Mouse (Mus musculus): Measurements from ENCODE around the gene Tmem192.

Gene Tmem192

DNA sequence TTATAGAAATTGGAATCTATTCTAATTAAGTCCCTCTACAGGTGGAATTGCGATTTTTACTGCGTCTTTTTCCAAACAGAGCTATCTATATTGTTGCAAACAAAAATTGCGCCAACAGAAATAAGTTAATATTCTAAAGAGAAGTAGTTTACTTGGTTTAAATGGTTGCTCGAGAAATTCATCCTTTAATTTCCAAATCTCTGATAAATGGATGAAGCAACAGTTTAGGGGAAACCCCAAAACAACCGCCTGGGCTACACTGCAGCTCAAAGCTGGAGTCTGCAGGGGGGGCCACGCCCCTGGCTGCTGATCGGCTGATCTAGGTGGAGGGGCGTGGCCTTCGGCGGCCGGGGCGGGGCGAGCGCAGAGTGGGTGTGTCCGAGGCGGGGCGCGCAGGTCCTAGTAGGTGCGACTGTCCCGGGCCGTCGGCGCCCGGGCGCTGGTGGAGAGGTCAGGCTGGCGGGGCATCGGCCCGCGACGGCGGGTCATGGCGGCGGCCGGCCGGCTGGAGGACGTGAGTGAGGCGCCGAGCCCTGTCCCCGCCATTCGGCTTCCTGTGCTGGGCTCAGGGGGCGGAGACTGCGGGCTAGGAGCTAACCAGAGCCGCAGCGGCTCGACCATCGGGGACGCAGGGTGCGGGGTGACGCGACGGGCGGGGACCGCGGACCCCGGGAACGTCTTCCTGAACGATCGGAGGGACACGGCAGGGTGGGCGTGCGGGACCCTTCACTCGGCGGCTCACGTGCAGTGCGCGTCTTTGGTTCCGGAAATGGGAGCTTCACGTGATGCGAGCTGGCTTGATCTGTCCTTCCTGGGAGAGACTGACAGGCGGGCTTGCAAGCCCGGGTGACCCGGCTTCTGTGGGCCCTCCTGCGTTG, at the start of gene Tmem192:
Gene Tmem192 (plus strand): TSS at position 366 of the 878 bp plus-strand sequence.
- DNase-seq (ENCODE audit: low spot score) = peak; percentile 93

DNA sequence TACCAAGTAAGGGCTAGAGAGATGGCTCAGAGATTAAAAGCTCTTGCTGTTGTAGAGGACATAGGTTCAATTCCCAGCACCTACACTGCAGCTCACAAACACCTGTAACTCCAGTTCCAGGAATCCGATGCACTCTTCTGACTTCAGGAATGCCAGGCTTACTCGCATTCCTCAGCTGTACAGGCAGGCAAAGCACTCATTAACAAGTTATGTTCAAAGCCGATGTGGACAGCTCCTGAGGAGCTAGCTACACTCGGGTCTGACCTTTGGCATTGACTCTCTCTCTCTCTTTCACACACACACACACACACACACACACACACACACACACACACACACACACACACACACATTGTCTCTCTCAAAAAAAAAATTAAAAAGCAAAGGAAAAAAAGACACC, 48.3 kb upstream of the Tmem192 start:
- no peak for DNase-seq (ENCODE audit: low spot score)

GRCm38 (mm10) chr8:64900645-64901044, 46.3 kb upstream of the Tmem192 start:
- no peak for DNase-seq (ENCODE audit: low spot score)

DNA sequence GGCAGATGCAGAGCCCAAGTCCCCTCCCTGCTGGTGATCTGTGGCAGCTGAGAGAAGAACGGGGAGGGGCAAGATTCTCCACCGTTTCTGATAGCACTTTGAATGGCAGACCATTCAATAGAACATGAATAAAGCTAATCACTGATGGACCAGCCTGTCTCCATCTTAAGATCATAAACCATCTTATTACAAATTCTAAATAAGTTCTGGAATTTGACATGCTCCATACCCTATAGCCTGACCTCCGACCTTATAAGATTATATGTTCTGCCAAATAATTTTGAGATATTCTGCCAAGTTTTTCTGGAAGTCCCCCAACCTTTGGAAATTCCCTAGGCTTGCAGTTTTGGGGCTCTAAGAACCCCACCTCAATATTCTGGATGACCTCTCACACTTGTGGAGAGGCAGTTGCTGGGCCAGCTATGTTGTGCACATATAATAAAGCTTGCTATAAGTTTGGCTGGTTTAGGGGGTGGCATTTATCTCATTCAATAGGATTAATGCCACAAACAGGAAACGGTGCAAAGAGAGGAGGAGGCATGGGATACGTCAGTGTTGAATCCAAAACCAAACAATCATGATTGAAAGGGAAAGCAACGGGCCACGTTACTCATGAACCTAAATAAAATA, 45.3 kb upstream of the Tmem192 start:
- no peak for DNase-seq (ENCODE audit: low spot score)

- DNase-seq (ENCODE audit: low spot score) = no peak
These were observed 44.8 kb upstream of the Tmem192 start for GRCm38 (mm10) chr8:64902191-64902590.

- no peak for DNase-seq (ENCODE audit: low spot score)
These were observed 43.2 kb upstream of the Tmem192 start for GRCm38 (mm10) chr8:64903778-64904177.

- DNase-seq (ENCODE audit: low spot score) = no peak
These were observed 37.0 kb upstream of the Tmem192 start for GRCm38 (mm10) chr8:64910026-64910425.

DNA sequence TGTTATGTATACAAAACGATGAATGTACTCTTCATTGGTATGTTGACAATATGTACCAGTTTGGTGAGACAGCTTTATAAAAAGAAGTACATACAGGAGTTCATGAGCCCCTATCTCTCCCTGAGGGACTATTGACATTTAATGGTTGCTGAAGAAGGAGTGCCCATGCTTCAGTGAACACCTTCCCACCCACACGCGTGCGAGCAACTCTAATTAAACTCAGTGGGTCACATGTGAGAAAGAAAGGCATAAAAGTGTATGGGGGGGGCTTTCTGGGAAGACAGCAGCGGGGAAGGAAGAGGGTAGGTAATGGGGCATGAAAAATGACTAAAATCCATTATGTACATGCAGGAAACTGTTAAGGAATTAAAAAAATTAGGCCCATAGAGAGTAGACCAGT, 30.2 kb upstream of the Tmem192 start:
- DNase-seq (ENCODE audit: low spot score) = no peak

GRCm38 (mm10) chr8:64923329-64923728, 23.7 kb upstream of the Tmem192 start:
- no peak for DNase-seq (ENCODE audit: low spot score)

DNA sequence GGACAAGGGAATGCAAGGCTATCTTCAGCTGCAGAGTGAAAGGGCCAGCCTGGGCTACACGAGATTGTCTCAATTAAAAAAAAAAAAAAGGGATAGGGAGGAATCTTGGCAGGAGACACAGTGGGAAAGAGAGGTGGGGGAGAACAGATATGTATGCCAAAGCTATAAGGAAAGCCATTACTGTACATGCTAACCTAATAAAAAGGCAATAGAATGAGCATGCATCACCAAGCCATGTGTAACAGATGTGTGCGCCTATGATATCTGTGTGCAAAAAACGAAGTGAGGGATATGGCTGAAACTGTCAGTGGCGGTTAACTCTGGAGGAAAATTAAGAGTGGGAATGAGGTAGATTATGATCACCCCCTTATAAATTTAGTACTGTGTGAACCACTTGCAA, 21.2 kb upstream of the Tmem192 start:
- no peak for DNase-seq (ENCODE audit: low spot score)

- DNase-seq (ENCODE audit: low spot score) = no peak
These were observed 20.6 kb upstream of the Tmem192 start for GRCm38 (mm10) chr8:64926355-64926754.

GRCm38 (mm10) chr8:64928938-64929337, 18.0 kb upstream of the Tmem192 start:
- no peak for DNase-seq (ENCODE audit: low spot score)

GRCm38 (mm10) chr8:64934997-64935396, 12.0 kb upstream of the Tmem192 start:
- DNase-seq (ENCODE audit: low spot score) = no peak

GRCm38 (mm10) chr8:64941019-64941418, 6.0 kb upstream of the Tmem192 start:
- no peak for DNase-seq (ENCODE audit: low spot score)

DNA sequence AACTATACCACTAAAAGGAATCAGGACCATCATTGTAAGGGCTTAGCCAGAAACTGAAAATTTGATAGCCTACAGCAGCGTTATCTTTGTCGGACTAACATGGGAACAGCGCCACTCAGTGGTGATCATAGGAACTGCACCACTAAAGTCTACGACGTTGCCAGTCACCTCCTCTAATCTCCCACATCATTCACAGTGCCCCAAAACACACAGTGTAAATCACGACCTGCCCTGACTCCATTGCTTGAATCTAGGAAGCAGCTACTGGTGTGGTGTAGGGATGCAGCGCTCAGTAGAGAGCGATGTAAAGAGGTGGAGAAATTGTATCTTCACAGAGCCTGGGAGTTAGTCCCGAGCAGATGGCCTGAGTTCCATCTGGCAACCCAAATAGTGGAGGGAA, 5.5 kb upstream of the Tmem192 start:
- DNase-seq (ENCODE audit: low spot score) = peak; percentile 41

DNA sequence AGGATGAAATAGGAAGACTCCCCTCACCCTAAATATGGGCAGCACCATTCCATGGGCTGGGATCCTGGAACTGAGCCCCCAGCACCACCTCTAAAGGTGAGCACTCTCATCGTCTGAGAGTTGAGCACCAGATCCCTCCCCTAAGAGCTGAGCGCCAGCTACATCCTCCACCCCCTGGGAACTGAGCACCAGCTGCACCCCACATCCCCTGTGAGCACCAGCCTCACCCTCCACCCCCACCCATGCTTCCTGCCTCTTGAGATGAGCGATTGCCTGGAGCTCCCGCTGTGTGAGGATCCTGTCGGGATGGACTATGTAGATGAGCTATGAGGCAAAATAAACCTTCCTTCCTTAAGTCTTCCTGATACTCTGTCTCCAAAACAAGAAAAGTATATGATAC, 4.0 kb upstream of the Tmem192 start:
- no peak for DNase-seq (ENCODE audit: low spot score)

DNA sequence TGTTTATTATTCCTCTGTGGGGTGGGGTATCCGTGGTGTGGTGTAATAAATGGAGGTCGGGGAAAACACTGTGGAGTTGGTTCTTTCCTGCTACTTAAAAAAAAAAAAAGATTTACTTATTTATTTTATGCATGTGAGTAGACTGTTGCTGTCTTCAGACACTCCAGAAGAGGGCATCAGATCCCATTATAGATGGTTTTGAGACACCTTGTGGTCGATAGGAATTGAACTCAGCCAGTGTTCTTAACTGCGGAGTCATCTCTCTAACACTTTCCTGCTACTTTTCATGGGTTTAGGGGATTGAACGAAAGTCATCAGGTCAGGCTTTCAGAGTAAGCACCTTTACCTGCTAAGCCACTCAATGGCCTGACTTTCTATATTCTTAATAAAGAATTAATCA, 2.2 kb upstream of the Tmem192 start:
- no peak for DNase-seq (ENCODE audit: low spot score)

GRCm38 (mm10) chr8:64945606-64946005, 1.4 kb upstream of the Tmem192 start:
- no peak for DNase-seq (ENCODE audit: low spot score)

GRCm38 (mm10) chr8:64946441-64946819, 555 bp upstream of the Tmem192 start:
- DNase-seq (ENCODE audit: low spot score) = peak; percentile 6

GRCm38 (mm10) chr8:64947698-64948034, 681 bp downstream of the Tmem192 start:
- DNase-seq (ENCODE audit: low spot score) = no peak

GRCm38 (mm10) chr8:64948371-64948770, 1.4 kb downstream of the Tmem192 start:
- DNase-seq (ENCODE audit: low spot score) = no peak

GRCm38 (mm10) chr8:64952101-64952500, 5.1 kb downstream of the Tmem192 start:
- no peak for DNase-seq (ENCODE audit: low spot score)

GRCm38 (mm10) chr8:64959025-64959424, 12.0 kb downstream of the Tmem192 start:
- DNase-seq (ENCODE audit: low spot score) = no peak

GRCm38 (mm10) chr8:64962836-64963235, 15.9 kb downstream of the Tmem192 start:
- no peak for DNase-seq (ENCODE audit: low spot score)

Data from spleen, adult 12 weeks (tissue).